Mouse (Mus musculus) common myeloid progenitor, adult 5-6 weeks (primary cell): ENCODE measurements around the gene Cox7b. TPM values are rescaled to one million over a fixed set of nuclear protein-coding genes. Genes with fewer than 3 reads are reported as not detected.
"Not testable (repeated sequence)": the region's sequence is repeated elsewhere in the genome, so short reads cannot be mapped to it uniquely, and the experiment has no call there.

Experiments
- ATAC-seq: replicated peaks from 2 replicates; pipeline ENCODE4 v1.8.0; 2016; ENCODE audit warnings: low read depth, mild to moderate bottlenecking, moderate TSS enrichment, inconsistent platforms; ENCODE audit not compliant: poor library complexity, severe bottlenecking
- total RNA-seq: library from RNA; stranded (forward); fragments of 200-1000, 187-1606 nt; gene quantifications from 2 replicates; pipeline ENCODE4 v1.2.3, GENCODE M21; 2017

Cox7b gene
- 338 and 402 TPM in 2 replicates for total RNA-seq

DNA sequence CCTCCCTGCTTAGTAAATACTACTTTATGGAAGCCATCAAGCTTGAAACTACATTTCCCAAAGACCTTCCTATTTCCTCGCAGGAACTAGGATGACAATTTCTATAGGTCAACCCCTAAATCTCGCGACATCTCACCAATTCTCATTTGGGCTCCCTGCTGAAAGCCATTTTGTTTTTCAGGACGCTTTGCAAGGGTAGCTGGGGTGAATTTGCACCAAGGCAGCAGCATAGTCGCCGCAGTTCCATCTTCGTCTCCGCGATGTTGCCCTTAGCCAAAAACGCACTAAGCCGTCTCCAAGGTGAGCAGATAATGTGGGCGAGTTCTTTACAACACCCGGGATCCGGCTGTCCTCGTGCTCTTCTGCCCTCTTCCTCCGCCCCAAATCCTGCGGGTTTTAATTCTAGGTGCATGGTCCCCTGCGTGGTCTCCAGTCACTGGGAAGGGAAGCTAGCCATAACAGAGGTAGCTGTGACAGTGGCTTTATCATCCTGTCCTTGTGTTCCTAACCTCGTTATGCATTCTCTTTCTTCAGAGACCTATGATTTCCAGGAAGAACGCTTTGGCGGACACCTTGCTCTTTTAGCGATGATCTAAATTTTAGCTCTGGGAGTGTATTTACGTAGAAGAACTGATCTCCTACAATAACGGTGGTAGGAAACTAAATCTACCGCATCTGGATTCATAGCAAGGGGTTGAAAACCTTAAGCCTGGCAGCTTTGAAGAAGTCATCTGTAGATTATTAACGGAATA is at the start of gene Cox7b:
Gene Cox7b, plus strand, starts transcription at position 130 of the 752 bp plus-strand sequence.
- peak; percentile 60 for ATAC-seq

DNA sequence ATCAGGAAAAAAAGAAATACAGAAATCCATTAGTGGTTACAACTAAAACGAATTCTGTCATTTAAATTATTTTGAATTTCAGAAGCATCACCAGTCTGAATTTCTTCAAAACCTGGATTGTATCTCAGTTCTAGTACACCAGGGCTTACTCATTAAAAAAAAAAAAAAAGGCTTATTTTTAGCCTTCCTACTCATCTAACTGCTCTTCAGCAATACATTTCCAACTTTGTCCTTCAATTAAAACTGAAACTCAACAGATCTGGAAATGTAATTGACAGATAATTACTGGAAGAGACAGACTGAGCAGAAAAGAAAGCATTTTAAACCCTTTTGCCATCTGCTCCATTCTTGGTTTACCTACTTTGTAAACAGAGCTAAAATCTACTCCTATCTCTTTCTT is 13.9 kb upstream of the Cox7b start:
- no peak for ATAC-seq

DNA sequence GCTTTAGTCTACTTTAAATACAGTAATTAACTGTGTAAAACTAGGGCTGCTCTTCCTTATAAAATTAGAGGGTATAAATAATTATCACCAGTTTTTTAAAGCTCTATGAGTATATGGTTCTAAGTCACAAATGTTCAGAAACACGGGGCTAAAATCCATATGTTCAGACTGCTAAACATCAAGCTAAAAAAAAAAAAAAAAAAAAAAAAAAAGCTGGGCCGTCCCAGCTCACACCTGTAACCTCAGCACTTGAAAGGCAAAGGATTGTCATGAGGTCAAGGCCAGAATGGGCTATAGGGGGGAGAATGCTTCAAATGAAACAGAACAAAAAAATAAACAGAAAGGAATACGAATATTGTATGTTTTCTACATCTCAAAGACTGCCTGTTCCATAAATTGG is 4.7 kb upstream of the Cox7b start:
- no peak for ATAC-seq

DNA sequence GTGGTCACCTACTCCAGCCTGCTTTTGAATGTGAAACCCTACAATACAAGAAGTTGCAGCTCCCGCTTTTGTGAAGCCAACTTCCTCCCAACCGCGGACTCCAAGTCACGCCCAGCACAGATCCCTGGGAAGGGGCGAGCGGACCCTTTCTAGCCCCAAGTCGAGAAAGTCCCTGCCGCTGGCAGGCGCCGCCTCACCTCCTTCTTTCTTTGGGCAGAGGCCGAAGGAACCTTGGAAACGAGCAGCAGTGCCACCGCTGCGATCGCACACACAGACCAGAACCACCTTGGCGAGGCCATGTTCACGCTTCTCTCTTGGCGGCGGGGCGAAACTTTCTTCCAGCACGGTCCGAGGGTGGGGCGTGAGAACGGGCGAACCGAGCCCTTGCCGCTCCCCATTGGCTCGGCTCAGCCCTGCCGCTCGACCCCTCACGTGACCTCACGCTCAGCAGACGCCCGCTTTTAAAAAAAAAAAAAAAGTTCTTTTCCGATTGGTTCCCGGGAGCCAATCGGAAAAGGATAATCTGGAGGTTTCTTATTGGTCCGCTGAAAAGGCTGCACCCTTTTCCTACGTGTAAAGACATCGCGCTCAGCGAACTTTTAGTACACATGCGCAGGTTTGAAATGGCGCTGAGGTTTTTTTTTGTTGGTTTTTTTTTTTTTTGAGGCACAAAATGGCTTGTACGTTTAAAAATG is 3.9 kb upstream of the Cox7b start, which contains the start of gene Magt1:
Gene Magt1, minus strand, starts transcription at position 442 of the 695 bp plus-strand sequence.
- ATAC-seq, result peak; percentile 85

DNA sequence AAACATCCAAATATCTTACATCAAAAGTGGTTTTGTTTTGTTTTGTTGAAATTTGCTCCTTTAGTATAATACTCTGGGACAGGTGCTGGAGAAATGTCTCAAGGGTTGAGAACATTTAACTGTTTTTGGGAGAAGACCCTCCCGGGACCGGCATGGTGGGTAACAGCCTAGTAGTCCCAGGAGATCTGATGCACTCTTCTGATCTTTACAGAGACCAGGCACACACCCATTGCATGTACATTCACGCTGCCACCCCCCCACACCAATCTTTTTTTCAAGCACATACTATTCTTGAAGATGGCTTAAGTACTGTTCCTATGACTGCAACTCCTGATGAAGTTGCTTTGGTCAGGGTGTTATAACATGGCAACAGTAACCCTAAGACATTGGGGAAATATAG is 2.9 kb upstream of the Cox7b start:
- no peak for ATAC-seq

DNA sequence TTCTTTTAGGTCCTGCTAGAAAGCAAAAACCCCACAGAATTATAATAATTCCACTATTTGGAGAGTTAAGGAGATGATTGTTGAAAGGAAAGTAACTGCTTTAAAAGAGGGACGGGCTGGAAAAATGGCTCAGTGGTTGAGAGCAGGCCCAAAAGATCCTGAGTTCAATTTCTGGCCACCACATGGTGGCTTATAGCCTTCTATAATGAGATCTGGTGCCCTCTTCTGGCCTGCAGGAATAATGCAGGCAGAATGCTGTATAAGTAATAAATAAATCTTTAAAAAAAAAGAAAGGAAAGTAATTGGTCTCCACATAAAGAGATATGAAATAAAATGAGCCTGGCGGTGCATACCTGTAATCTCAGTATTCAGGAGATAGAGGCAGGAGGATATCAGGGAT is 2.3 kb upstream of the Cox7b start:
- ATAC-seq, result no peak

DNA sequence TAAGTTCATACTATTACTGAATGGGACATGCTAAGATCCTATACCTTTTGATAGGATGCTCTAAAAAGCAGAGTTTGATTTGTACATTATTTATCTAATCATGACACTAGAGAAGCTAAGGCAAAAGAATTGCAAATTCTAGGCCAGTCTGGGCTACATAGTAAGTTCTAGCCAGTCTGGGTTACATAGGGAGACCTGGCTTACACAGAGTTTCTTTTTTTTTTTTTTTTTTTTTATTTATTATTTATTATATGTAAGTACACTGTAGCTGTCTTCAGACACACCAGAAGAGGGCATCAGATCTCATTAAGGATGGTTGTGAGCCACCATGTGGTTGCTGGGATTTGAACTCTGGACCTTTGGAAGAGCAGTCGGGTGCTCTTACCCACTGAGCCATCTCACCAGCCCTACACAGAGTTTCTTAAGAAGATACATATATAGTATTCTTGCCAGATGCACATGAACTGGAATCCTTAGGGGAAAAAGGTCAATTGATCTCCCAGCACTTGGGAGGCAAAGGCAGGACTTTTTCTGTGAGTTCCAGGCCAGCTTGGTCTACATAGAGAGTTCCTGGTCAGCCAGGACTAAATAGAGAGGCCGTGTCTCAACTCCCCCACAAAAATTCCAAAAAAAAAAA is 641 bp upstream of the Cox7b start:
- ATAC-seq, result not testable (repeated sequence)

DNA sequence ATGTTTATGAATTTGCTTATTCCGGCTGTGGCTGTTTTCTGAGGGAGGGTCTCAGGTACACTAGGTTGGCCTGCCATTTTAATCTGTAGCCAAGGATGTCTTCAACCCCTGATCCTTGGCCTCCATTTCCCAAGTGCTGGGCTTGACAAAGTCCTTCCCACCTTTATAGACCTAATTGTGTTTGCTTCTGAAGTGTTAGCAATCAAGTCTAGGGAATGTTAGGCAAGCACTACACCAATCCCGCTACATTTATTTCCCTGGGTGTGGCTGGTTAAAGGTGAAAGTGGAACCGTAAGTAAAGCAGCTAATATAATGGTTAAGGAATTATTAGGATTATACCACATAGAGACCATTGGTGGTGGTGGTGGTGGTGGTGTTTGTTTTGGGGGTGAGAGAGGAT is 1.6 kb downstream of the Cox7b start:
- ATAC-seq, result no peak

DNA sequence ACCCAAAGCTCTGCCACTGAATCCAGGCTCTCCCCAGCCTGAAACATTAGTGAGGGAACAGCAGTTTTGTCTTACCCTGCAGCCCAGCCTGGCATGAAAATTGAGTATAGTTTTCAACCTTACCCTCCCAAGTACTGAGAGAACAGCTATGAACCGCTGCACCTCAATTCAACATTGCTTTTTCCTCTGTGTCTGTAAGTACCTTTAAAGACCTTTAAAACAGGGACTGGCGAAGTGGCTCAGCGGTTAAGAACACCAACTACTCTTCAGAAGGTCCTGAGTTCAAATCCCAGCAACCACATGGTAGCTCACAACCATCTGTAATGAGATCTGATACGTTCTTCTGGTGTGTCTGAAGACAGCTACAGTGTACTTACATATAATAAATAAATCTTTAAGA is 2.0 kb downstream of the Cox7b start:
- no peak for ATAC-seq

DNA sequence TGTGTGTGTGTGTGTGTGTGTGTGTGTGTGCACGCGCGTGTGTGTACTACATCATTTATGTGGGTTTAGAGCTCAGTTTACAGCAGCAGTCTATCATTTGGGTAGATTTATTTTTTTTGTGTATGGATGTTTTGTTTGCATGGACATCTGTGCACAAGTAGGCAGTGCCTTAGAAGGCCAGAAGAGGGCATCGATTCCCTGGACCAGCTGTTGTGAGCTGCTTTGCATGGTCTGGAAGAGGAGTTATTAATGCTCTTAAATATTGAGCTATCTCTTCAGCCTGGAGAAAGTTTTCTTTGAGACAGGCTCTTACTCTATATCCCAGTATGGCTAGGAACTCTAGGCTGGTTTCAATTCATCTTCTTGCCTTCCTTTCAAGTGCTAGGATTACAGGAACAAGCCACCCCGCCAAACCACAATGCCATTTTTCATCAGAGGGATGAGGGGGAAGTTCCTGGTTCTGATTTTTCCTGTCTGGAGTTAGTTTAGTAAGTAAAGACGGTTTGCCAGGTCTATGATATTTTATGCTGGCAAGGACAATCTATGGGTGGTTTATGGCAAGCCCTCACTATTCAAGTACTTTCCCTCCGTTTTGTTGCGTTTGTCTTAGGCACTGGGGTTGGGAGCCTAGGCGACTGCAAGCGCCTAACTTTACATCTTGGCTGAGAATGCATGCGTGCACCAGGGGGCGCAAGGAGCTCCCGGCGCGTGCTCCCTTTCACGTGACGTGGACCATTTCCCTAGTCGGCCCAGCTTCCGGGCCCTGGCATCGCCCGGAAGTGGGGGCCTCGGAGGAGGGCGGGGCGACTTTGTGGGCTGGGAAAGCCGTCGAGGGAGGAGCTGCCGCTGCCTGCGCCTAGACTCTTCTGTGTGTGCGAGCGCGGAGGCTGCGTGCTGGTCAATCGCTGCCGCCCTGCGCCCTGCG is 11.2 kb downstream of the Cox7b start, which contains the start of gene Atp7a:
Gene Atp7a, plus strand, starts transcription at position 859 of the 925 bp plus-strand sequence.
- ATAC-seq, result peak; percentile 91

DNA sequence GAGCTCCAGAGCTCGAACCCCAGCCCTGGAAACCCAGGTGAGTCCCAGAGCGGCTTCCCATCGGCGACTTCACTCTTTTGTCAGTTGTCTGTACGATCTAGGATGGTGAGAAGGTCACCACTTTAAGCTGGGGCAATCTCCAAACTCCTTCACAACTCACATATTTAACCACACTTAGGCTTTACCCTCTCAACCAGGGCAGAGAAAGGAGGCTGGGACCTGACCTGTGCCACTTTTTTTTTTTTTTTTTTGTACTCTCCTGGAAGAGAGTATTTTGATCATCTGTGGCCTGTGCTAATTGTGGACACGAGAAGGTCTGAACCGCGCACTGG is 11.8 kb downstream of the Cox7b start:
- no peak for ATAC-seq

DNA sequence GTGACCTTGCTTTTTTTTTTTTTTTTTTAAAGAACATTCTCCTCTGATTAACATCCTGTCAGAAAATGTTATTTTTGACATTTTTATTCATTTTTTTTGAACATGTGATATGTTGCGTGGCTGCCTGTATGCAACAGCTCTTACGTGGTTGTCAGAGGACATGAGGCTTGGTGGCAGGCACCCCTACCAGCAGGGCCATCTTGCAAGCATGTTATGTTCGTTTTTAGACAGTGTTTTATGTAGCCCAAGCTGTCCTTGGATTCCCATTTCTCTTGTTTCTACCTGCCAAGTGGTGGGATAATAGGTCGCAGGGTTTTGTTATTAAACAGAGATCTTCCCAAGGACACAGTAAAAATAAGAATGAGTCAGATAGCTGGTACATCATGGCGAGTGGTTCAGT is 14.7 kb downstream of the Cox7b start:
- ATAC-seq, result no peak

DNA sequence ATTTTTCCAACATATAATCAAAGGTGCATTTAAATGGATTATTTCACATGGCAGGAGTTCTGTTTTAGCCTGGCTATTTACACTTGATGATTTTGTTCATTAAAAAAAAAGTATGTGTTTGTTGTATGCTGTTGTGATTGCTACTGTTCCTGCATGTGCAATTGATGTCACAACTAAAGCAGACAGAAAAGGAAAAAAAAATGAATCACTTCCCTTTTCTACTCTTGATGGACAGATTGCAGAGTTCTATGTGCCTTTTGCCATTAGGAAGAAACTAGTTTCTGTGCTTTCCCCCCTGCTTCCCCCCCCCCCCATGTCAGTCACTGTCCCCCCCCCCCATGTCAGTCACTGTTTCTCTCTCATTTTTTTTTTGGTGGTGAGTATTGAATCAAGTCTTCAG is 15.6 kb downstream of the Cox7b start:
- 0 out of 2 replicates have a peak, but pooled peaks have one; percentile 13 for ATAC-seq

DNA sequence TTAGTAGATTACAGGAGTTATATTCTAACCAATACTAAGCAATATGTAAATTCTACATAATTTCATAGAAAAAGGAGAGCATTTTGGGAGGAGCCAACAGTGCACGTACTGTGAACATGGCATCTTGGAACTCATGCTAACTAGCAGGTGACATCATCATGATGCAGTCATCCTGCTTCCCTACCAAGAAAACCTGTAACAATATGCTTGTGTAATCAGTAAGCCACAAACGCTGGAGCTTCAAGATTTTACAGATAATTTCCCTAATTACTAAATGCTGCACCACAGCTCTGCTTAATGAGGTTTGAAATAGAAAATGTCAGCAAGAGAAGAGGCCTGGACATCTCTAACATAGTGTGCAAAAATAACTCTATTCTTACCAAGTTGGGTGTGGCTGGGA is 20.2 kb downstream of the Cox7b start:
- ATAC-seq, result peak; percentile 45; the same call in 1 of the 2 replicates

DNA sequence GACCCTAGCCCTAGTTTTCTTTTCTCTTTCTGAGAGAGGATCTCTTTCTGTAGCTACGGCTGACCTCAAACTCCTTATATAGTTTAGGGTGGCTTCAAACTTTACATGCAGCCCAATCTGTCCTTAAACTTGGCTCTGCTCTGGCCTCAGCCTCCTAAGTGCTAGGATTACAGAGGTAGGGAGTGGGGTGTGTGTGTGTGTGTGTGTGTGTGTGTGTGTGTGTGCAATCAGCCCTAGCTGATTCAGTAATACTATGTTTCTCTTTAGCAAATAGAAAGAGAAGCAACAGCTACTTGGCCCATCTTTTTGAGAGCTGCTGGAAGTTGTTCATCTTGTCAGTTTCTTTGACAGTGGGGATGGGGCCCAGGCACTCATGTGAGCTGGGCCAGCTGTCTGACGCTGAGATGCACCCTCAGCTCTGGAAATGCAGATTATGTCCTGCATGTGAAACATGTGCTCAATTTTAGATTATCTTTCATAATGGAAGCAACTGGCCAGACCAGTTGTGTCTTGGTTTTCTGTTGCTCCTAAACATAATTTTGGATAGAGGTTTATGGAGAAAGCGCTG is 21.8 kb downstream of the Cox7b start:
- ATAC-seq, result no peak

DNA sequence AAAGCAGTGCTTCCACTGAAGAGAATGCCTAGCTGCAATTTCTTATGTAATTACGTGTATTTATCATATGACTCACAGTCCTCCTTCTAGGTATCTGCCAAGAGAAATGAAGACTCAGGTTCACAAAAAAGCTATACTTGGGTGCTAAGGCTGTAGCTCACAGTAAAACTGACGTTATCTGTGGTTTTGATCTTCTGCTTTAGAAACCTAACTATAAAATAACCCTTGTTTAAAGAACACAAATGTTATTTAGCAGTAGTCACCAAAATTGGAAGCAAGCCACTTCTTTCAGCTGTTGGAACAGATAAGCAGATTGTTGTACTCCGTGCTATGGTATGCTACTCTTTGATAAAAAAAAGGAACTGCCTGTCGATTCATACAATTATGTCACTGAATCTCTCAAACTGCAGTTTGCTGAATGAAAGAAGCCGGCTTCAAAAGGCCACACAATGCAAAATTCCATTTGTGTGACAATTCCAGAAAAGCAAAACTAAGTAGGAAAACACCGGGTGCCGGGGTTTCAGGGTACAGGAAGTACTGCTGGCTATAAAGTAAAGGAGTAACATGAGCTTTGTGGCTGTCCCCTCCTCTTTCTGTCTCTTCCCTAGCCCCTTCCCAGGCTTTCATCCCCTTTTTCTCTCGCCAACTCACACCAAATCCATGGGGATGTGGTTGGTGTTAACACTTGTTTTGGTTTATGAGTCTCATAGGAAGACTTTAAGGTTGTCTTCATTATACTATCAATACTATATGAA is 28.5 kb downstream of the Cox7b start:
- ATAC-seq, result peak; percentile 88

DNA sequence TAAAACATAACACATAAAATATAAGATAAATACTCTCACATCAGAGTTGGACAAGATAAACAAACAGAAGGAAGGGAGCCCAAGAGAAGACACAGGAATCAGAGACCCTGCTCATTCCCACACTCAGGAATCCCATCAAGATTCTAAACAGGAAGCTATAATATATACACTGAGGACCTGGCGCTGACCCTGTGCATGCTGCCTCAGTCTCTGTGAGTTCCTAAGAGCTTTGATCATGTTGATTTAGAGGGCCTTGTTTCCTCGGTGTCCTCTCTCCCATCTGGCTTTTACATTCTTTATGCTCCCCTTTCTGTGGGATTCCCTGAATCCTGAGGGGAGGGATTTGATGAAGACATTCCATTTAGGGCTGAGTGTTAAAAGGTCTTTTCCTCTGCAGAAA is 30.0 kb downstream of the Cox7b start:
- ATAC-seq, result no peak

DNA sequence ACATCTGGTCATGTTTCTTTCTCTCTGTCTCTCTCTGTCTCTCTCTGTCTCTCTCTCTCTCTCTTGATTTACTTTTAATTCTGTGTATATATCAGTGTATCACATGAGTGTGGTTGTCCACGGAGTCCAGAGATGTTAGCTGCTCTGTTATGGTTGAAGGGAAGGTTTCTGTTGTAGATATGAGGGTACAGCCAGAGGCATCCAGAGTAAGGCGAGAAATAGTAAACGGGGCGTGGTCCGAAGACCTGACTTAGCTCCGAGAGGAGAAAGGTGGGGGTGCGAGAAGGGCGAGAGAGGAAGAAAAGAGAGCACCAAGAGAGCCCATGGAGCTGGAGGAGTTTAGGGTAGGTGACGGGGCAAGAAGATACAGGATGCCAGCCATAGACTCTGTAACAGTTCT is 30.4 kb downstream of the Cox7b start:
- ATAC-seq, result no peak

DNA sequence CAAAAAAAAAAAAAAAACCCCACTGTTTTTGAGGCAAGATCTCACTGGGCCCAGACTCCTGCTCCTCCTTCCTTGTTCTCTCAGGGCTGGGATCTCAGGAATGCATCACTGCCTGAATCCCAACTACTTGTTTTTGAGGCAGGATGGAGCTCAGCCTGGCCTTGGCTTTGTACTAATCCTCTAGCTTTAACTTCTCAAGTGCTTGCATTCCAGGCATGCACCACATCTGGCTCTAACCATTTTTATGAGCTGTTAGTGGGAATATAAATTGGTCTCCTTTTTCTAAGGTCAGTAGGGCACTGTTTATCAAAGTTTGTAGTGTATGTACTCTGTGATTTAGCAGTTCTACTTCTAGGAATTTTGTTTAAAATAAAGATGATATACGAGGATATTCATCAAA is 32.7 kb downstream of the Cox7b start:
- ATAC-seq, result no peak
